Mouse (Mus musculus) 3134 (cell line): Measurements from ENCODE around the gene Ifnk.
A peak's percentile ranks its signal among the peaks of the same experiment; 100 is the strongest.

Experiments used
- DNase-seq: peaks from one replicate; pipeline ENCODE4 v3.0.0-alpha.2; 2011; ENCODE audit warnings: low spot score; ENCODE audit not compliant: insufficient read length; ENCODE audit errors: extremely low read depth

Ifnk gene

GRCm38 (mm10) chr4:35136996-35137395 lies 14.9 kb upstream of the Ifnk start:
- no peak for DNase-seq

- DNase-seq, result no peak
These were observed 13.8 kb upstream of the Ifnk start for GRCm38 (mm10) chr4:35138077-35138476.

DNA sequence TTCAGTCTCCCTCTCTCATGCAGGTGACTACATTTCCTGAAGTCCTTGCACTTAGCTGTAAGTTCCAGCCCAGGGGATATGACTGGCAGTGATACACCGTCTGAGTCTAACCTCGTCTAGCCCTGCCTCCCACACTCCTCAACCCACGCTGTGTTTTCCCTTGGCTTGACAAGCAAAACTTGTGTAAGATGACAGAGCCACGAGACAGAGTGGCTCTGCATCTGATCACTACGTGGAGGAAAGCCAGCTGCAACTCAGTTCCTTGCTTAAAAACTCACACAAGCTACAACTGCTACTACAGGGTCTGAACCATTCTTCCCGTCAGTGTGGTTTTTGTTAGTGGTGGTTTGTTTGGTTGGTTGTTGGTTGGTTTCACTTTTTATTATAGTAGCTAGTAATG lies 11.5 kb upstream of the Ifnk start:
- no peak for DNase-seq

- no peak for DNase-seq
These were observed 8.3 kb upstream of the Ifnk start for GRCm38 (mm10) chr4:35143472-35144102.

DNA sequence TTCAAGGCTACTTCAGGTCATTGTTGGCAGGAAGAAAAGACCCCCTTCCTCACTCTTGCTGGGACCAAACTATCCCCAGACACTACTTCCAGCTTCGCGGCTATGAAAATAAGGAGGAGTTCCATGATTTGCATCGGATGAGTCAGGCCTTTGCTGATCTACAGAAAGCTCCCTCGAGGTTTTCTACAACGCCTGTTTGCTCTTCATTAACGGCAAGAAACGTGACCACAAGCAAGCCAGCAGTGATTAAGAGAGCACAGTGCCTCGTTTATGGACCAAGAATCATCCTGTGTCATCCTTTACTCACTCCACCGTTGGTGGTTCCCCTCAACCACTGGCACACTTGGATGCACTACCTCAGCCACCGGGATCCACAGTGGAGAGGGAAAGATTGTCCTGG lies 6.1 kb upstream of the Ifnk start:
- no peak for DNase-seq

GRCm38 (mm10) chr4:35146597-35146996 lies 5.3 kb upstream of the Ifnk start:
- no peak for DNase-seq

DNA sequence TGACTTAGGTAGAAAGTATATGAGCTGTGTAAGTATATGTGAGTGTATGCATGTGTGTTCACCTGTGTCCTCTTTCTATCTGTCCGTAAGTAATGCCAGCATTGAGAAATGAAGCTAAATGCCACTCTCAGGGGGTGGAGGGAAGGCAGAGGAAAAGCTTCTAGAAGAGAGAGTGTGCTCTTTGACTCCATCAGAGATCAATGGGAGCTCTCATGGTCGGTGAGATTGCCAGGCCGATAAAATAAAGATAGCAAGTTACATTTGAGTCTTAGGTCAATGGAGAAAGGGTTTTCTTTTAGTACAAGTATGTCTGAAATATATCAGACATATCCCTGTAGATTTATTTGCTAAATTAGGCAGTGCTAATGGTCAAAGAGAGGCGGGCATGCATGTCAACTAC lies 3.5 kb upstream of the Ifnk start:
- no peak for DNase-seq

- no peak for DNase-seq
These were observed 1.1 kb upstream of the Ifnk start for GRCm38 (mm10) chr4:35150706-35151105.

DNA sequence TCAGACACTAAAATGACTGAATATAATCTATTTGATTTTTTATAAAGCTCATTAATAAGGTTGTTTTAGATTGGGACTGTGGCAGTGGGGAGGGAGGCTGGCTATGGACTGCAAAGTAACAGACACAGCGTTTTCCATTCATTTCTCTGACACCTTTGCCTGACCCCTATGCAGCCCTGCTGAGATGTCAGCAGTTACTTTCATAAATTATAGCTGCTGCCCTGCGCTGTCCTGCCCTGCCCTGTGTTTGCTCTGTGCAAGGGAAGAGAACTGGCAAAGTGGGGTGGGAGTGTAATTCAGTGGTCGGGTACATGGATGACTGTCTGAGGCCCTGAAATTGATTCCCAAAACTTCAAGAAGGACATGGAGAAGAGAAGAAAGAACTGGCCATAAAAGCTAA lies 2.2 kb downstream of the Ifnk start:
- DNase-seq, result no peak

DNA sequence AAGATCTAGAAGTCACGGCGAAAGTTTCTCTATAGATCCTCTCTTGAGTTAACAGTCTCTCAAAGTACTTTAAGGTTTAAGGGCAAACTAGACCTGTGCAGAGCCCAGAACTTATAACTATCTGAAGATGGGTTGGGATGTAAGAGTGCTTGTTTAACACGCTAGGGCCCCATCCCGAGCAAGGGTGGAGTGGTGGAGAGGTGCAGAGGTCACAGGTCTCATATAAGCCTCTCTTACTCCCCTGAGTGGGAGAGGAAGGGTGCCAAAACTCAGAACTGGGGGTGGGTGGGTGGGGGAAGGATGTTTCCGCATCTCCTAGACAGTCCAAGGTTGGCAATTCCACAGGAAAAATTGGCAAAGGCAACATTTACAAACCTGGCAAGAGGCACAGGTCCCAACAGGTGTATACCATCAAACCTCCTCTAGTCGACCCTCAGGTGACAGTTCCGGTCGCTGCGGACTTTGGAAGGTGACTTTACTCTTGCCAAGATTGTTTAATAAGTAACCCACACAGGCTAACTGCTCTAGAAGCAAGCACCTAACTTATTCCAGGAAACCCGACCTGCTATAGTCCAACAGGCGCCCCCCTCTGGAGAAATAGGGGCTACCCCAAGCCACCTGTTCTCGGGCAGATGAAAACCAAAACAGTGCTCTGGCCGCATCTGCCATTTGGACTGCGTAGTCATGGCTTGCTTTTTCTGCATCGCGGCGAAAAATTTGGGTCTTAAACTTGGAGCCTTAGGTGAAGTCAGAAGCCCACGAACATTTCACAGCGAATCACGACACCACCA lies 3.5 kb downstream of the Ifnk start:
- no peak for DNase-seq

DNA sequence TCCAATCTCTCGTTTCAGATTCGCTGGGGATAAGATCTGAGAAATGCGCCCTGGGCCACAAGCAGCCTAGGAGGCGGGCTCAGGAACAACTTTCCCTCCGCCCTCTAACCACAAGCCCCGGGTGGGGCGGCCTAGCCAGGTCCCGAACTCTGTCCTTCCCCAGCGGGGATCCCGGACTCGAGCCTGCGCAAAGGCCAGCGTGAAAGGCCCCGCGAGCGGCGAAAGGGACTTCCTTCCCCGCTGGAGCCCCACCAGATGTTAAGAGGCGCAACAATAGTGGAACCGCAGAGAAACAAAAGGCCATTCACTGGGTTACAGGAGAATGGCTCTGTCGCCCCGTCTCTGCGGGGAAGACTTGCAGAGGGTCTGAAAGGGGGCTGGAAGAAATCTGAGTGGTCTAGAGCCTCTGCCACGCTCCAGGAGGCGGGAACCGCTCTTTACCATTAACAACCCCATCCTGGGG lies 4.3 kb downstream of the Ifnk start:
- peak; percentile 81 for DNase-seq

GRCm38 (mm10) chr4:35156751-35157611 lies 5.1 kb downstream of the Ifnk start, which contains the start of gene Mob3b:
Mob3b (minus strand) TSS chr4:35157484.
- peak; percentile 82 for DNase-seq

DNA sequence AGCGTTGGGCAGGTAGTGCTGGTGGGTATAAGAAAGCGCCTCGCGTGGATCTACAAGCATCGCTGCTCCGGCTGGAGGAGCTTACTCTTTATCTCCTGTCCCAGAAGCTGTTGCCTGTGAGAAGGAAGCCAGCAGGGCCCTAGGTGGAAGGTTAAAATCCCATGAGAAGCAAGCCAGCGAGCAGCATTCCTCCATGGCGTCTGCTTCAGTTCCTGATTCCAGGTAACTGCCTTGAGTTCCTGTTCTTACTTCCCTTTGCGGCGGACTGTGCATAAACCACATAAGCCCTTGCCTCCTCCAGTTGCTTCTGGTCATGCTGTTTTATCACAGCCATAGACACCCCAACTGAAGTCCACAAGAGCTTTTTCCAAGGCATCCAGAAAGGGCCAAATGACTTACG lies 6.0 kb downstream of the Ifnk start:
- DNase-seq, result no peak

- no peak for DNase-seq
These were observed 13.4 kb downstream of the Ifnk start for GRCm38 (mm10) chr4:35165275-35165674.

DNA sequence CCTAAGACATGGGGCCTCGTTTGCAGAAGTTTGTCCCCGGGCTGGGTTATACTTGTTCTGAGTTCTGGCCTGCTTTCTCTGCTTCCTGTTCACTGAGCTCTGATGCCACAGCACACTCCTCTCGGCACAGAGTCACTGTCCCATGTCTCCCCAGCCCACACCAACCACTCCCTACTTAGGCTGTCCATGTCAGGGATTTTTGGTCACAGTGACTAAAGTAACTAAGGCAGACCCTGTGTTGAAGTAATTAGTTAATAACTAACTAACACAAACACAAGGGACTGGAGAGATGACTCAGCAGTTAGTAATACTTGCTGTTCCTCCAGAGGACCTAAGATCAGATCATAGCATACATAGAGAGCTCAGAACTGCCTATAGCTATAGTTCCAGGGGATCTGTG lies 14.1 kb downstream of the Ifnk start:
- DNase-seq, result peak; percentile 24

DNA sequence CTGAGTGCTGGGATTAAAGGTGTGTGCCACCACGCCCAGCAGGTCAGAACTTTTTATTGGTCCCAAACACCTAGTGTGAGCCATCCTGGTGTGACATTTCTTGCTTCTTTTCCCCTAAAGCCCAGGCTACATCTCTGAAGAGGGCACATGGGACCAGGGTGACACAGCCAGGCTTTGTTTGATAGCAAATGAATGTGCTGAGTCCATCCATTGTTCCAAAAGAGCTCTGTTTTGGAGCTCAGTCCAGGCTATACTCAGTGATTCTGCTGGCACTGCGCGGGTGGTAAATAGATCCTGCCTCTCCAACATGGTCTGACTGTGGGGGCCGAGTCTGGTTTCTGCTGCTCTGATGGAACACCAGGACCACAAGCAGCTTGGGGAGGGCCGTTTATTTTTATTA lies 16.0 kb downstream of the Ifnk start:
- DNase-seq, result no peak

GRCm38 (mm10) chr4:35169571-35170125 lies 17.8 kb downstream of the Ifnk start:
- DNase-seq, result no peak

- peak; percentile 18 for DNase-seq
These were observed 20.6 kb downstream of the Ifnk start for GRCm38 (mm10) chr4:35172471-35172870.

- no peak for DNase-seq
These were observed 21.7 kb downstream of the Ifnk start for GRCm38 (mm10) chr4:35173551-35173950.

GRCm38 (mm10) chr4:35175566-35175965 lies 23.7 kb downstream of the Ifnk start:
- DNase-seq, result no peak
